ENCODE assay signal across 12 mouse cellular contexts in genomic region chr4:140187404-140188145, GRCm38 (mm10). TPM values are rescaled to one million over a fixed set of nuclear protein-coding genes. Genes with fewer than 3 reads are reported as not detected.
DNase-seq lines count a peak whose midpoint lies in the region; ATAC-seq lines count a peak whose summit lies in the region.
"Had no signal": no experiment of that assay in that cellular context is flagged by ENCODE, and none has a peak within 500 bp of the region (broad histone marks: within the 10 kb centered on the region; RNA-seq: fewer than 3 reads in every experiment).

No protein-coding gene starts in this region.

- no peak overlapping the region for H3K4me3 ChIP-seq in hindbrain, embryonic 11.5 days (ENCODE audit: low read depth, low read length)
- no peak overlapping the region for H3K4me3 ChIP-seq in midbrain, embryonic 12.5 days
- H3K4me3 ChIP-seq: intestine, embryonic 15.5 days; lung, embryonic 15.5 days; stomach, embryonic 15.5 days had no signal

- ATAC-seq in hindbrain, embryonic 11.5 days (ENCODE audit: low FRiP score) = peak; percentile 53
- ATAC-seq in midbrain, embryonic 12.5 days (ENCODE audit: low FRiP score, low read depth) = peak; percentile 54
- ATAC-seq: intestine, embryonic 15.5 days had no signal

- peak overlapping the region; percentile 56 for H3K27ac ChIP-seq in hindbrain, embryonic 11.5 days (ENCODE audit: low read depth, low read length)
- peak overlapping the region; percentile 64 for H3K27ac ChIP-seq in midbrain, embryonic 12.5 days (replicated peaks)
- H3K27ac ChIP-seq: intestine, embryonic 15.5 days; lung, embryonic 15.5 days; stomach, embryonic 15.5 days had no signal

- H3K9ac ChIP-seq in hindbrain, embryonic 11.5 days (ENCODE audit: low read depth, low read length) = no peak overlapping the region
- no peak overlapping the region; the same call in 1 of the 2 replicates for H3K9ac ChIP-seq in midbrain, embryonic 12.5 days (replicated peaks)
- H3K9ac ChIP-seq: intestine, embryonic 15.5 days; lung, embryonic 15.5 days; stomach, embryonic 15.5 days had no signal

- H3K4me2 ChIP-seq in hindbrain, embryonic 11.5 days (replicated peaks; ENCODE audit: low read depth, low read length) = no peak overlapping the region
- H3K4me2 ChIP-seq in midbrain, embryonic 12.5 days (replicated peaks) = no peak overlapping the region
- H3K4me2 ChIP-seq: intestine, embryonic 15.5 days; lung, embryonic 15.5 days; stomach, embryonic 15.5 days had no signal

- no peaks in the 10 kb centered on the region for H3K36me3 ChIP-seq in hindbrain, embryonic 11.5 days (ENCODE audit: control insufficient read depth, insufficient read depth, low read length)
- H3K36me3 ChIP-seq in midbrain, embryonic 12.5 days = no peaks in the 10 kb centered on the region
- H3K36me3 ChIP-seq: intestine, embryonic 15.5 days; lung, embryonic 15.5 days; stomach, embryonic 15.5 days had no signal

- WGBS in hindbrain, embryonic 11.5 days = 54% methylated on average over 8 of the region's 8 CpGs
- WGBS in midbrain, embryonic 12.5 days = 62% methylated on average over 8 of the region's 8 CpGs

- peak; percentile 61 for DNase-seq in brain, adult 2 months (ENCODE audit: low read depth, low spot score)
- DNase-seq in cerebellum, postnatal 14 days = peak; percentile 68
- peak; percentile 37 for DNase-seq in hindbrain, embryonic 11.5 days (ENCODE audit: low spot score)
- no peak for DNase-seq in thymus, postnatal 36 days
- no peak for DNase-seq in lung, postnatal 10 days
- no peak for DNase-seq in left cerebral cortex, adult 11 months (ENCODE audit: low spot score)
- DNase-seq: adrenal gland, postnatal 36 days; layer of hippocampus, postnatal 36 days had no signal

- H3K9me3 ChIP-seq in hindbrain, embryonic 11.5 days (ENCODE audit: control insufficient read depth, low read length) = no peaks in the 10 kb centered on the region
- H3K9me3 ChIP-seq in midbrain, embryonic 12.5 days = no peaks in the 10 kb centered on the region
- H3K9me3 ChIP-seq: intestine, embryonic 15.5 days; lung, embryonic 15.5 days; stomach, embryonic 15.5 days had no signal

- no peaks in the 10 kb centered on the region for H3K27me3 ChIP-seq in hindbrain, embryonic 11.5 days (ENCODE audit: control insufficient read depth, insufficient read depth, low read length)
- H3K27me3 ChIP-seq in midbrain, embryonic 12.5 days = no peaks in the 10 kb centered on the region; the same call in 1 of the 2 replicates
- H3K27me3 ChIP-seq: intestine, embryonic 15.5 days; lung, embryonic 15.5 days; stomach, embryonic 15.5 days had no signal

- H3K4me1 ChIP-seq in hindbrain, embryonic 11.5 days (replicated peaks; ENCODE audit: control insufficient read depth, insufficient read depth, low read length) = 0 out of 2 replicates have a peak, but pooled peaks cover 2% of the 10 kb centered on the region
- H3K4me1 ChIP-seq in midbrain, embryonic 12.5 days = peaks cover 24% of the 10 kb centered on the region
- H3K4me1 ChIP-seq: intestine, embryonic 15.5 days; lung, embryonic 15.5 days; stomach, embryonic 15.5 days had no signal

RNA-seq across cellular contexts. Expression of gene Igsf21, which starts 59.0 kb away (rescaled TPM):
- 8.1 and 9.4 TPM in 2 replicates for polyA plus RNA-seq in hindbrain, embryonic 11.5 days (2014; fragmentation: Nextera tagmentation; extraction: Ambion mirVana)
- polyA plus RNA-seq in midbrain, embryonic 12.5 days (2016; fragmentation: Nextera tagmentation; extraction: Ambion mirVana) = 38.9 and 41.1 TPM in 2 replicates

Comparison
In these comparisons a context has a peak if more than half of its experiments do, and no peak if none do; other contexts are left out.
1. DNase-seq: peak in brain, adult 2 months (single experiment), cerebellum, postnatal 14 days (2 of 2) and hindbrain, embryonic 11.5 days (single experiment); none in thymus, postnatal 36 days (0 of 2), lung, postnatal 10 days (single experiment) and left cerebral cortex, adult 11 months (single experiment).